Mouse (Mus musculus): ENCODE results near the gene P2ry13. TPM values are rescaled to one million over a fixed set of nuclear protein-coding genes. Genes with fewer than 3 reads are reported as not detected.

P2ry13 gene
- polyA plus RNA-seq, 1 experiment: not detected

GRCm38 (mm10) chr3:59204719-59205503 is 5.8 kb downstream of the P2ry13 start:
- no peaks in the 10 kb centered on the region for H3K9me3 ChIP-seq (ENCODE audit: control insufficient read depth, low read length)

GRCm38 (mm10) chr3:59203802-59204520 is 6.7 kb downstream of the P2ry13 start:
- no peak overlapping the region for H3K4me3 ChIP-seq (replicated peaks)
- no peaks in the 10 kb centered on the region for H3K27me3 ChIP-seq (ENCODE audit: control insufficient read depth)
- no peaks in the 10 kb centered on the region for H3K9me3 ChIP-seq (ENCODE audit: control insufficient read depth, low read length)
- H3K4me1 ChIP-seq (ENCODE audit: control insufficient read depth): no peaks in the 10 kb centered on the region
- no peak for TF ChIP-seq GATA1 (IDR thresholded peaks at IDR 0.05; ENCODE audit: low read length)
- no peak for TF ChIP-seq TAL1 (IDR thresholded peaks at IDR 0.05; ENCODE audit: low read length)
- no peaks in the 10 kb centered on the region for H3K36me3 ChIP-seq (ENCODE audit: control insufficient read depth)

More at GRCm38 (mm10) chr3:59204719-59205503, 5.8 kb downstream of the P2ry13 start:
- TF ChIP-seq GATA1 (IDR thresholded peaks at IDR 0.05; ENCODE audit: low read length): no peak
- no peaks in the 10 kb centered on the region for H3K36me3 ChIP-seq (ENCODE audit: control insufficient read depth)
- no peaks in the 10 kb centered on the region for H3K27me3 ChIP-seq (ENCODE audit: control insufficient read depth)
- H3K4me1 ChIP-seq (ENCODE audit: control insufficient read depth): no peaks in the 10 kb centered on the region
- H3K4me3 ChIP-seq (replicated peaks): no peak overlapping the region

GRCm38 (mm10) chr3:59197329-59197948 is 13.2 kb downstream of the P2ry13 start:
- no peaks in the 10 kb centered on the region for H3K4me1 ChIP-seq (ENCODE audit: control insufficient read depth)
- no peak overlapping the region for H3K4me3 ChIP-seq (replicated peaks)
- no peak for TF ChIP-seq GATA1 (IDR thresholded peaks at IDR 0.05; ENCODE audit: low read length)
- no peak for TF ChIP-seq TAL1 (IDR thresholded peaks at IDR 0.05; ENCODE audit: low read length)
- H3K36me3 ChIP-seq (ENCODE audit: control insufficient read depth): no peaks in the 10 kb centered on the region
- no peaks in the 10 kb centered on the region for H3K27me3 ChIP-seq (ENCODE audit: control insufficient read depth)
- H3K9me3 ChIP-seq (ENCODE audit: control insufficient read depth, low read length): no peaks in the 10 kb centered on the region

- Histone ChIP-seq H3K27me3 (ENCODE audit: control insufficient read depth) (no peaks in the 10 kb centered on the region), H3K36me3 (ENCODE audit: control insufficient read depth) (no peaks in the 10 kb centered on the region), H3K9me3 (ENCODE audit: control insufficient read depth, low read length) (no peaks in the 10 kb centered on the region), H3K4me3 (replicated peaks) (no peak within 1 kb of the TSS), H3K4me1 (ENCODE audit: control insufficient read depth) (no peaks in the 10 kb centered on the region)
- no peak for TF ChIP-seq GATA1 (IDR thresholded peaks at IDR 0.05; ENCODE audit: low read length)
- TF ChIP-seq TAL1 (IDR thresholded peaks at IDR 0.05; ENCODE audit: low read length): no peak
These were observed 15.7 kb downstream of the P2ry13 start, which contains the start of gene Gpr87 for GRCm38 (mm10) chr3:59194938-59195337. Gpr87 (minus strand) TSS chr3:59195104.

- H3K4me1 ChIP-seq (ENCODE audit: control insufficient read depth): no peaks in the 10 kb centered on the region
- no peaks in the 10 kb centered on the region for H3K36me3 ChIP-seq (ENCODE audit: control insufficient read depth)
- no peak overlapping the region for H3K4me3 ChIP-seq (replicated peaks)
- TF ChIP-seq TAL1 (IDR thresholded peaks at IDR 0.05; ENCODE audit: low read length): no peak
- no peak for TF ChIP-seq GATA1 (IDR thresholded peaks at IDR 0.05; ENCODE audit: low read length)
- no peaks in the 10 kb centered on the region for H3K27me3 ChIP-seq (ENCODE audit: control insufficient read depth)
- H3K9me3 ChIP-seq (ENCODE audit: control insufficient read depth, low read length): no peaks in the 10 kb centered on the region
These were observed 16.6 kb downstream of the P2ry13 start for GRCm38 (mm10) chr3:59194099-59194498.

GRCm38 (mm10) chr3:59191674-59192073 is 19.0 kb downstream of the P2ry13 start:
- H3K36me3 ChIP-seq (ENCODE audit: control insufficient read depth): no peaks in the 10 kb centered on the region
- H3K4me3 ChIP-seq (replicated peaks): no peak overlapping the region
- TF ChIP-seq TAL1 (IDR thresholded peaks at IDR 0.05; ENCODE audit: low read length): 0 out of 3 replicates have a peak, but pooled peaks have one; percentile 3
- no peak for TF ChIP-seq GATA1 (IDR thresholded peaks at IDR 0.05; ENCODE audit: low read length)
- no peaks in the 10 kb centered on the region for H3K27me3 ChIP-seq (ENCODE audit: control insufficient read depth)
- H3K4me1 ChIP-seq (ENCODE audit: control insufficient read depth): no peaks in the 10 kb centered on the region
- H3K9me3 ChIP-seq (ENCODE audit: control insufficient read depth, low read length): no peaks in the 10 kb centered on the region

GRCm38 (mm10) chr3:59187336-59187735 is 23.3 kb downstream of the P2ry13 start:
- Histone ChIP-seq H3K4me3 (replicated peaks) (no peak overlapping the region), H3K4me1 (ENCODE audit: control insufficient read depth) (no peaks in the 10 kb centered on the region), H3K27me3 (ENCODE audit: control insufficient read depth) (no peaks in the 10 kb centered on the region), H3K9me3 (ENCODE audit: control insufficient read depth, low read length) (no peaks in the 10 kb centered on the region), H3K36me3 (ENCODE audit: control insufficient read depth) (no peaks in the 10 kb centered on the region)
- TF ChIP-seq TAL1 (IDR thresholded peaks at IDR 0.05; ENCODE audit: low read length) (no peak), GATA1 (IDR thresholded peaks at IDR 0.05; ENCODE audit: low read length) (no peak)

- no peak for TF ChIP-seq GATA1 (IDR thresholded peaks at IDR 0.05; ENCODE audit: low read length)
- no peak for TF ChIP-seq TAL1 (IDR thresholded peaks at IDR 0.05; ENCODE audit: low read length)
- no peaks in the 10 kb centered on the region for H3K27me3 ChIP-seq (ENCODE audit: control insufficient read depth)
- no peaks in the 10 kb centered on the region for H3K4me1 ChIP-seq (ENCODE audit: control insufficient read depth)
- no peaks in the 10 kb centered on the region for H3K36me3 ChIP-seq (ENCODE audit: control insufficient read depth)
- no peaks in the 10 kb centered on the region for H3K9me3 ChIP-seq (ENCODE audit: control insufficient read depth, low read length)
- no peak overlapping the region for H3K4me3 ChIP-seq (replicated peaks)
These were observed 25.0 kb downstream of the P2ry13 start for GRCm38 (mm10) chr3:59185662-59186061.

GRCm38 (mm10) chr3:59182129-59182528 is 28.6 kb downstream of the P2ry13 start:
- TF ChIP-seq GATA1 (IDR thresholded peaks at IDR 0.05; ENCODE audit: low read length): no peak
- TF ChIP-seq TAL1 (IDR thresholded peaks at IDR 0.05; ENCODE audit: low read length): no peak
- Histone ChIP-seq H3K9me3 (ENCODE audit: control insufficient read depth, low read length) (no peaks in the 10 kb centered on the region), H3K27me3 (ENCODE audit: control insufficient read depth) (no peaks in the 10 kb centered on the region), H3K4me3 (replicated peaks) (no peak overlapping the region), H3K36me3 (ENCODE audit: control insufficient read depth) (no peaks in the 10 kb centered on the region), H3K4me1 (ENCODE audit: control insufficient read depth) (no peaks in the 10 kb centered on the region)
